Mouse (Mus musculus): Measurements from ENCODE around the gene Xpo6. TPM values are rescaled to one million over a fixed set of nuclear protein-coding genes. Genes with fewer than 3 reads are reported as not detected.
A peak's percentile ranks its signal among the peaks of the same experiment; 100 is the strongest.

Gene Xpo6
- 51.2 and 54.3 TPM in 2 replicates for polyA plus RNA-seq (2015; fragmentation: Nextera tagmentation; extraction: Ambion mirVana)

DNA sequence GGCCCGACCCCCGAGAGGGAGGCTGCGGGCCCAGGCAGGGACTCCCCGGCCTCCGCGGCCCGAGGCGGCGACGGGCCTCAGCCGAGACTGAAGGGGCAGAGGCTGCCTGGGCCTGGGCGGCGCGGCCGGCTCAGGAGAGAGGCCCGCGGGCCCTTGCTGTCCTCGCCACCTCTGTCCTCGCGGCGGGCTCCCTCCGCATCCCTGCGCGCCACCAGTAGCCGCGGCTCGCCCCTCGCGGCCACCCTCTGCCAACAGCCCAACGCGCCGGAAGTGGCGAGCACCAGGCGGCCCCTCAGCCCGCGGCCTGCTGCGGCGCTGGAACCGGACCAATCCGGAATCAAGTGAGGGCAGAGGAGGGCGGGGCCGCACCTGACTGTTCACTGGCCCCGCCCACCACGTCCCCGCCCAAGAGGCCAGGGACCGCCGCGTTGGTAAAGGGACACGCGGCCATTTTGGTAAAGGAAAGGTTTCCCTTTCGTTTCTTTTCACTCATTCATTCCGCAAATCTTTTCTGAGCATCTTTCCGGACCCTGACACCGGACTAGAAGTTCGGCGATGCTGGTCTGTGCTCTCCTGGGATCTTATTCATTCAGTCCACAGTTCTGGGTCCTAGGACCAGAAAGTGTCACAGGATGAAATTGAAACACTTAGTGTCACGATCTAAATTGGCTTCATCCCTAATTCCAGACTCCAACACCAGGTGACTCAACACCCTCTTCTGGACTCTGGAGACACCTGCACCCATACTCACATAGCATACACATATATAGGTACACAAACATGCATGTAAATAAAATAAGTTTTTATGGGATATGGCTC is at the start of gene Xpo6:
Gene Xpo6 (minus strand): TSS at position 324 of the 819 bp plus-strand sequence.
- H3K9me3 ChIP-seq (replicated peaks), result no peaks in the 10 kb centered on the region
- peak; percentile 96 for ATAC-seq (ENCODE audit: low FRiP score)
- no peaks in the 10 kb centered on the region for H3K27me3 ChIP-seq (replicated peaks)
- H3K27ac ChIP-seq (replicated peaks), result peak within 1 kb of the TSS; percentile 87
- under 1% methylated on average over 55 of the region's 57 CpGs for WGBS
- peak within 1 kb of the TSS; percentile 94 for H3K9ac ChIP-seq (replicated peaks)
- peak within 1 kb of the TSS; percentile 70 for H3K4me3 ChIP-seq (replicated peaks)
- peaks cover 36% of the 10 kb centered on the region for H3K4me1 ChIP-seq
- no peaks in the 10 kb centered on the region for H3K36me3 ChIP-seq
- peak within 1 kb of the TSS; percentile 74 for H3K4me2 ChIP-seq

DNA sequence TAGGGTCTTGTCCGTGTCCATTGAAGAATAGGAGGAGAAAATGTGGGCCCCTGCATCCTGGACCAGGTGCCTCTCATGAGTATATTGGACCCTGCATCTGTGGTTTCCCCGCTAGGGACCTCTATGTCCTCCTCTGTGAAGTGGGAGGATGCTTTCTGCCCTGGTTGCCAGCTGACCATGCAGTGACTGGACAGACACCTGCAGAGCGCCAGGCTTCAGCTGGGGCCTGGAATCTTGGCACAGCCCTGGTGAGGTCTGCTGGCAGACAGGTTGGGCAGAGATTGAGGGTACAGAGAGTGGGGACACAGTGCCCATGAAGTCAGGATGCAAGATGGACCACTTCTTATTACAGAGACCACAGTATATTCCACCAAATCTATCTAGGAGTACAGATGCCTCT is 49.7 kb upstream of the Xpo6 start:
- Histone ChIP-seq H3K4me2 (no peak overlapping the region), H3K4me1 (peaks cover 8% of the 10 kb centered on the region), H3K9me3 (replicated peaks) (no peaks in the 10 kb centered on the region), H3K36me3 (no peaks in the 10 kb centered on the region), H3K27me3 (replicated peaks) (no peaks in the 10 kb centered on the region), H3K27ac (replicated peaks) (no peak overlapping the region), H3K9ac (replicated peaks) (no peak overlapping the region), H3K4me3 (replicated peaks) (no peak overlapping the region)
- ATAC-seq (ENCODE audit: low FRiP score), result no peak
- WGBS, result 89% methylated on average over 3 of the region's 3 CpGs

DNA sequence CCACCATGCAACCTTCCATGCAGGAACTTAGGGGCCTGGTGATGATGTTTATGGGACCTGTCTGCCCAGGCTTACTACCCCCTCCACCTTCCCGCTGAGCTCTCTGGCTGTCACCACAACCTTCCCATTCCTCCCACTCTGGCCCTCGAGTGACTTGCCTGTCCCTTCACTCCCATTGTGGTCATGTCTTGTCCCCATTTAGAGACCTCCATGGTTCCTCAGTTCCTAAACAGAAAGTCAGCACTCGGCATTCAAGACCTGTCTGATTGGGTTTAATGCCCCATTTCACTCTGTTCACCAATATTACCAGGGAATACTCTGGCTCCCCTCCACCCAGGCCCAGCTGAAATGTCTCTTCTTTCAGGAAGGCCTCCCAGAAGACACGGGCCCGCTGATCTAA is 48.8 kb upstream of the Xpo6 start:
- Histone ChIP-seq H3K36me3 (no peaks in the 10 kb centered on the region), H3K4me2 (no peak overlapping the region), H3K27ac (replicated peaks) (no peak overlapping the region), H3K4me1 (peaks cover 8% of the 10 kb centered on the region), H3K9ac (replicated peaks) (no peak overlapping the region), H3K27me3 (replicated peaks) (no peaks in the 10 kb centered on the region), H3K4me3 (replicated peaks) (no peak overlapping the region), H3K9me3 (replicated peaks) (no peaks in the 10 kb centered on the region)
- WGBS, result 75% methylated on average over 5 of the region's 5 CpGs
- ATAC-seq (ENCODE audit: low FRiP score), result no peak

DNA sequence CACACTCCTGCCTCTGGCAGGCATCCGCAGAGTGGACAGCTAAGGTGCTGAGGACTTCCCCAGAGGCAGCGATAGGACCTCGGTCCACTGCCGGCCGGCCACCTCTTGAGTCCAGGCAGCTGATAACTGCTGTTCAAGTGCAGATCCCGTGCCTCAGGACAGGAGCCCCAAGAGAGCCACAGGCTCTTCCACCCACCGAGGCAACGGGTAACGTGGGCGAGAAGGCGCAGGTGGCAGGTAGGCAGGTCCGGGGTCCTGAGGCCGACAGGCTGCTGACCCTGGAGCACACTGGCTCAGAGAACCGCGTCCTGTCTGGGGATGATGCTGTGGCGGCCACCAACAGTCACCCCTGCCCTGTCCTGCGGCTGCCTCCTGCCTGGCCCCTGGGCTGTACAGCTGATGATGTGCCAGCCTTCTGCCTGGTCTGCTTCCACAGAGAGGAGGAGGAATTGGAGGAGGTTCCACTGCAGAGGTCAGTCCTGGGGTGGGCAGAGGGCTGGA is 48.4 kb upstream of the Xpo6 start:
- H3K27ac ChIP-seq (replicated peaks), result no peak overlapping the region
- WGBS, result 63% methylated on average over 17 of the region's 17 CpGs
- no peaks in the 10 kb centered on the region for H3K36me3 ChIP-seq
- no peak for ATAC-seq (ENCODE audit: low FRiP score)
- H3K4me2 ChIP-seq, result peak overlapping the region; percentile 34; the same call in 1 of the 2 replicates
- peaks cover 8% of the 10 kb centered on the region for H3K4me1 ChIP-seq
- H3K4me3 ChIP-seq (replicated peaks), result no peak overlapping the region
- H3K27me3 ChIP-seq (replicated peaks), result no peaks in the 10 kb centered on the region
- no peaks in the 10 kb centered on the region for H3K9me3 ChIP-seq (replicated peaks)
- no peak overlapping the region for H3K9ac ChIP-seq (replicated peaks)

DNA sequence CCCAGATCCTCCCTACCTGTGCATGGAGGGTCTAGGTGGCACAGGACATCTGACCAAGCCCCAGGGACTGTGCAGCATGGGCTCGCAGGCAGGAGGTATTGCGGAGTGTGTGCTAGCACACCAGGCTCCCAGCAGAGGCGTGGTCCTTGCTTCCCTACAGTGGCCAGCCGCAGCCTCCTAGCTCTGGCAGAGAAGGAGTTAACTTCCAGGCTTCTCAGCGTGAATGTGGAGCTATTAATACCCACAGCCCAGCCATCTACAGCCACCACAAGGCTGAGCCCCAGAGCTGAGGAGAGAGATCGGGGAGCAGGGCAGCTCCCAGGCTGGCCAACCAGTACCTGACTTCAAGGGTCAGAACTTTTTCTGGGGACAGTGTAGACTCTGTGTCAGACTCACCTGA is 47.8 kb upstream of the Xpo6 start:
- H3K36me3 ChIP-seq, result no peaks in the 10 kb centered on the region
- H3K27ac ChIP-seq (replicated peaks), result no peak overlapping the region
- H3K4me1 ChIP-seq, result peaks cover 8% of the 10 kb centered on the region
- 5% methylated on average over 6 of the region's 6 CpGs for WGBS
- H3K27me3 ChIP-seq (replicated peaks), result no peaks in the 10 kb centered on the region
- no peak overlapping the region for H3K9ac ChIP-seq (replicated peaks)
- H3K9me3 ChIP-seq (replicated peaks), result no peaks in the 10 kb centered on the region
- H3K4me2 ChIP-seq, result peak overlapping the region; percentile 34
- ATAC-seq (ENCODE audit: low FRiP score), result no peak
- H3K4me3 ChIP-seq (replicated peaks), result no peak overlapping the region

DNA sequence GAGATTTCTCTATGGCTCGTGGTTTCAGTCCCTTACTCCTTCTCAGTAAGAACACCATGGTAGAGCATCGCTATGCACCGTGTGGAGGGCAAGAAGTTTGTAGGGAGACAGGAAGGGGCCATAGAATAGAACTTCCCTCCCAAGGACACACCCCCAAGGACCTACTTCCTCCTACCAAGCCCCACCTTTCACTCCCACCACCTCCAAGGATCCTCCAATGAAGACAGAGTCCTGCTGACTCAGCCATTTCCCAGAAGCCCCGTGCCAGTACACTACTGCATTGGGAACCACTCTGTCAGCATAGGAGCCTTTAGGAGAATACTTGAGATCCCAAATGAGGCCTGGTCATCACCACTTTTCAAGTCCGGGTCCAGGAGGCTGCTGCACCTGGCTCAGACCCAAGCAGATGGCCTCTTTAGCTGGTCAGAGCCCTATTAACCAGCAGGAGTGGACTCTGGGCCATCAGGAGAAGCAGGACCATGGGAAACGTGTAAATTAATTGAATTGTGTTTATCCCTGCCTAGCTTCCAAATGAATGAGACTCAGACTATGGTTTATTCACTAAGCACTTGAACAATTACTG is 44.0 kb upstream of the Xpo6 start:
- Histone ChIP-seq H3K27me3 (replicated peaks) (no peaks in the 10 kb centered on the region), H3K4me3 (replicated peaks) (no peak overlapping the region), H3K27ac (replicated peaks) (no peak overlapping the region), H3K9me3 (replicated peaks) (no peaks in the 10 kb centered on the region), H3K4me2 (no peak overlapping the region), H3K4me1 (peaks cover 8% of the 10 kb centered on the region), H3K36me3 (no peaks in the 10 kb centered on the region), H3K9ac (replicated peaks) (no peak overlapping the region)
- ATAC-seq (ENCODE audit: low FRiP score), result no peak
- WGBS, result 75% methylated on average over 6 of the region's 6 CpGs

DNA sequence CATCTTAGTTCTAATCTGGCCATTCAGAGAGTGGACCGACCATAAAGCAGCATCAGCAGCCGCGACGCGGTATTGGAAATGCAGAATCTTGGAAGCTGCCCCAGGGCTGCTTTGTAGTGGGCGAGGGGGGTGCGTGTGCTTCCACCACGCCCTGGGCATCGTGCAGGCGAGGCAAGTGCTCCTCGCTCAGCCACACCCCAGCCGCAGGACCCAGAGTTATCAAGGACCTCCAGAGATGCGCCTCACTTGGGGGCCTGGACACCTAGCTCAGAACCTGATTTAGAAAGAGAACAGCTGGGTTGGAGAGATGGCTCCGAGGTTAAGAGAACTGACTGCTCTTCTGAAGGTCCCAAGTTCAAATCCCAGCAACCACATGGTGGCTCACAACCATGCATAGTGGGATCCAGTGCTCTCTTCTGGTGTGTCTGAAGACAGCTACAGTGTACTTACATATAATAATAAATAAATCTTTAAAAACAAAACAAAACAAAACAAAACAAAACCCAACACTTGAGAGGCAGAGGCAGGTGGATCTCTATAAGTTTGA is 40.6 kb upstream of the Xpo6 start:
- 84% methylated on average over 14 of the region's 14 CpGs for WGBS
- H3K9ac ChIP-seq (replicated peaks), result no peak overlapping the region
- no peak overlapping the region for H3K27ac ChIP-seq (replicated peaks)
- H3K27me3 ChIP-seq (replicated peaks), result no peaks in the 10 kb centered on the region
- H3K4me3 ChIP-seq (replicated peaks), result no peak overlapping the region
- H3K36me3 ChIP-seq, result no peaks in the 10 kb centered on the region
- no peak for ATAC-seq (ENCODE audit: low FRiP score)
- no peaks in the 10 kb centered on the region for H3K9me3 ChIP-seq (replicated peaks)
- no peak overlapping the region for H3K4me2 ChIP-seq
- no peaks in the 10 kb centered on the region for H3K4me1 ChIP-seq

DNA sequence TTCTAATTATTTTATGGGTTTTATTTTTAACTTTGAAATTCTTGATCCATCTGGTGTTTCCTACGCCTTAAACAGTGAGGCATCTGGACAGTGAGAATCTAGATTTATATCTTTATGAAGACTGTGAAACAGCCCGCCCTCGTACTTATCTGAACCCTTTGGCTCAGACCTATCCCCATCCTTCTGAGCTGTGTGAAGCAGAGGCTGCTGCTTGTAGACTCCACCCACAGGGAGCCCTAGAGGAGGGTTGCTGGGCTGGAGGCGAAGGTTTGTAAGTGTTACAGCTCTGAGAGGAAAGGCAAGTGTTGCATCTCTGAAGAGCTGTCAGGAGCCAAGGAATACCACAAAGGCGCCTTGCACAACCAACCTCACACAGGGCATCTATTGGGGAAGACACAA is 36.5 kb upstream of the Xpo6 start:
- H3K27me3 ChIP-seq (replicated peaks), result no peaks in the 10 kb centered on the region
- H3K27ac ChIP-seq (replicated peaks), result no peak overlapping the region
- no peak for ATAC-seq (ENCODE audit: low FRiP score)
- H3K9ac ChIP-seq (replicated peaks), result no peak overlapping the region
- H3K36me3 ChIP-seq, result no peaks in the 10 kb centered on the region
- no peaks in the 10 kb centered on the region for H3K9me3 ChIP-seq (replicated peaks)
- no peaks in the 10 kb centered on the region for H3K4me1 ChIP-seq
- H3K4me3 ChIP-seq (replicated peaks), result no peak overlapping the region
- no peak overlapping the region for H3K4me2 ChIP-seq
- WGBS, result 79% methylated on average over 5 of the region's 5 CpGs

DNA sequence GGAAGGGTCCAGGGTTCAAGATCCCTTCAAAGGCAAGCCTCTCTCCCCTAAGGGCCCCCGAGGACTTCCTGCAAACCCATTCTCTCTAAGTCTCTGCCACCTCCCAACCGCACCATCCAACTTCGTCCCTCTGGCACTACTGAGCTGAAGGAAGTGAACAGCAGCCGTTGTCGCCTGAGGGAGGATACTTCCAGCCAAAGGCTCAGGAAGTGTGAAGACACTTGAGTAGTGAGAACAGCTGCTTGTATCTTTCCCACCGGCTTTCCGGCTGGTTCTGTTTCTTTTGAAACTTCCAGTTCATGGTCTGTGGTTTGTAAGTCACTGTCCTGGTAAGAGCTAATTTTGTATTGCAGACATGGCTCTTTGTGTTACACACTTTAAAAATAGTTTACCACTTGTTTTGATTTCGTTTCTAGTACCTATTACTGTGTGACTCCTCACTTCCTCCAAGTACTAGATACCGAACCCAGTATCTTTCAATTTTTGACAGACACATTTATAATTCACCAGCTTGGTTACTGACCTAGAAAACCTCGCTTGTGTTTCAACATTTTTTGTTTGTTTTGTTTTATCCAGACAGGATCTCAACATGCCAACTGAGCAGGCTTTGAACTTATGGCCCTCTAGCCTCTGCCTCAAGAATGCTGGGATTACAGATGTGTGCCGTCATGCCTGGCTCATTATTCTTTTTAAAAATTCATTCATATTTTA is 35.9 kb upstream of the Xpo6 start:
- H3K9ac ChIP-seq (replicated peaks), result no peak overlapping the region
- no peak overlapping the region for H3K4me2 ChIP-seq
- H3K4me3 ChIP-seq (replicated peaks), result no peak overlapping the region
- ATAC-seq (ENCODE audit: low FRiP score), result no peak
- H3K36me3 ChIP-seq, result no peaks in the 10 kb centered on the region
- WGBS, result 67% methylated on average over 11 of the region's 11 CpGs
- H3K4me1 ChIP-seq, result no peaks in the 10 kb centered on the region
- H3K27me3 ChIP-seq (replicated peaks), result no peaks in the 10 kb centered on the region
- H3K9me3 ChIP-seq (replicated peaks), result no peaks in the 10 kb centered on the region
- H3K27ac ChIP-seq (replicated peaks), result no peak overlapping the region

DNA sequence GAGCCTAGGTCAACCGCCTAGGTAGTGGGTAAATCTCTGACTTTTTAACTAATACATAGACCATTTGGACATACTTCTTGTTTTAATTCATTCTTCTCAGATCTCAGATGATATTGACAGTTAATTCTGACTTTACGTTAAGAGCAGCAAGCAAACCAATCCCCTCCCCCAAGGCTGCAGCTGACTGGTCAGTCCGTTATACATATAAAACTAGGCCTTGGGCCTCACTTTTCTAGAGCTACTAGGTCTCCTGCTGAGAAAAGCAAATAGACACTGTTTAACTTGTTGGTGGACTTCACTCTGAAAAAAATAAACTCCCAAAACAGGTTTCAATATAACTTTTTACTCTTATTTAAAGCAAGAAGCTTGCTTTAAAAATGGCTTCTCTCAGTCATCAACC is 34.3 kb upstream of the Xpo6 start:
- Histone ChIP-seq H3K27ac (replicated peaks) (no peak overlapping the region), H3K4me3 (replicated peaks) (no peak overlapping the region), H3K27me3 (replicated peaks) (no peaks in the 10 kb centered on the region), H3K4me1 (no peaks in the 10 kb centered on the region), H3K4me2 (no peak overlapping the region), H3K36me3 (no peaks in the 10 kb centered on the region), H3K9me3 (replicated peaks) (no peaks in the 10 kb centered on the region), H3K9ac (replicated peaks) (no peak overlapping the region)
- no peak for ATAC-seq (ENCODE audit: low FRiP score)
- WGBS, result 95% methylated on average over 3 of the region's 3 CpGs

DNA sequence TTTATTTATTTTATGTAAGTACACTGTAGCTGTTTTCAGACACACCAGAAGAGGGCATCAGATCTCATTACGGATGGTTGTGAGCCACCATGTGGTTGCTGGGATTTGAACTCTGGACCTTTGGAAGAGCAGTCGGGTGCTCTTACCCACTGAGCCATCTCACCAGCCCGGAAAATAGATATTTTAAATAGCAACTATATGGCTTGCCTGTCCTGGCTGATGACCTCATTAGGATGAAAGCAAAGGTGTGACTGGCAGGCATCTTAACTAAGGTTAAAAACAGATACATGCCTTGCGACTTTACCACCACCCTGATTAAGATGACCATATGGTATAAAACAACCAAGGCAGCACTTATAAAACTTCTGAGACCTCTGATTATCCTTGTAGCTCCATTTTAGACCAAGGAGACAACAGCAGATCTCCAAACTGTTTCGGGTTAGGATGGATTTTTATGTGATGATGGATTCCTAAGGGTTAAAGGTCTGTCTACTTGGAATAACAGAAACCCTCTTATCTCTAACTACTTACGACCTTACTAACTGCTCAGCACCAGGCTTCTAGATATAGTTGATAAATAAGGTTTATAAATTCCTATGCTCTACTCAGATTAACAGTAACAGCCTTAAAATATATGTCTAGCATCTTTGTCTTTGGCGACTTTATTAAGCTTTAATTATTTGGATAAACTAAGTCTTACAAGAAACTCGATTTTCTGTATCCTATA is 32.2 kb upstream of the Xpo6 start:
- H3K27me3 ChIP-seq (replicated peaks), result no peaks in the 10 kb centered on the region
- H3K4me2 ChIP-seq, result no peak overlapping the region
- no peak overlapping the region for H3K4me3 ChIP-seq (replicated peaks)
- no peak for ATAC-seq (ENCODE audit: low FRiP score)
- H3K27ac ChIP-seq (replicated peaks), result no peak overlapping the region
- no peaks in the 10 kb centered on the region for H3K9me3 ChIP-seq (replicated peaks)
- WGBS, result 88% methylated on average over 8 of the region's 8 CpGs
- no peaks in the 10 kb centered on the region for H3K4me1 ChIP-seq
- no peaks in the 10 kb centered on the region for H3K36me3 ChIP-seq
- H3K9ac ChIP-seq (replicated peaks), result no peak overlapping the region

All from neural tube, embryonic 15.5 days (tissue).